Mouse (Mus musculus) lung, postnatal 25 days (tissue): ENCODE data around the gene Fam71e2.
A peak's percentile ranks its signal among the peaks of the same experiment; 100 is the strongest.

Experiments
- DNase-seq: peaks from one replicate; pipeline ENCODE4 v3.0.0; 2022; ENCODE audit warnings: low spot score

Fam71e2 gene

GRCm38 (mm10) chr7:4777851-4778637 is 6.9 kb upstream of the Fam71e2 start:
- no peak for DNase-seq

GRCm38 (mm10) chr7:4776861-4777830 is 6.0 kb upstream of the Fam71e2 start:
- peak; percentile 54 for DNase-seq

- DNase-seq = no peak
These were observed 5.0 kb upstream of the Fam71e2 start for GRCm38 (mm10) chr7:4776131-4776530.

- no peak for DNase-seq
These were observed 6.0 kb downstream of the Fam71e2 start for GRCm38 (mm10) chr7:4764946-4765710.

GRCm38 (mm10) chr7:4759670-4760069 is 11.4 kb downstream of the Fam71e2 start:
- no peak for DNase-seq

GRCm38 (mm10) chr7:4752821-4753570 is 18.1 kb downstream of the Fam71e2 start, which contains the start of gene Cox6b2:
Gene Cox6b2, minus strand, starts transcription at chr7:4753094.
- peak; percentile 85 for DNase-seq

- peak; percentile 21 for DNase-seq
These were observed 18.9 kb downstream of the Fam71e2 start for GRCm38 (mm10) chr7:4751971-4752820.

- no peak for DNase-seq
These were observed 21.9 kb downstream of the Fam71e2 start for GRCm38 (mm10) chr7:4749169-4749568.

GRCm38 (mm10) chr7:4748321-4748720 is 22.8 kb downstream of the Fam71e2 start:
- no peak for DNase-seq

- no peak for DNase-seq
These were observed 23.8 kb downstream of the Fam71e2 start for GRCm38 (mm10) chr7:4747156-4747899.

- no peak for DNase-seq
These were observed 24.6 kb downstream of the Fam71e2 start for GRCm38 (mm10) chr7:4746326-4746980.

GRCm38 (mm10) chr7:4744886-4745285 is 26.2 kb downstream of the Fam71e2 start:
- no peak for DNase-seq

- DNase-seq = peak; percentile 54
These were observed 27.7 kb downstream of the Fam71e2 start for GRCm38 (mm10) chr7:4743354-4743753.

GRCm38 (mm10) chr7:4742482-4742819 is 28.7 kb downstream of the Fam71e2 start:
- DNase-seq = no peak

GRCm38 (mm10) chr7:4741672-4742481 is 29.2 kb downstream of the Fam71e2 start:
- no peak for DNase-seq

- peak; percentile 63 for DNase-seq
These were observed 30.0 kb downstream of the Fam71e2 start for GRCm38 (mm10) chr7:4741151-4741550.

- DNase-seq = no peak
These were observed 30.8 kb downstream of the Fam71e2 start for GRCm38 (mm10) chr7:4740309-4740727.
